Mouse (Mus musculus) liver, embryonic 11.5 days (tissue): Measurements from ENCODE around the gene Lmbr1l. TPM values are rescaled to one million over a fixed set of nuclear protein-coding genes. Genes with fewer than 3 reads are reported as not detected.

ENCODE experiments used
- ATAC-seq: fragments of 200-750 bp; cut with Nextera tagmentation; replicated peaks from 2 replicates; pipeline ENCODE4 v1.8.0; 2017; ENCODE audit warnings: moderate number of reproducible peaks, mild to moderate bottlenecking, moderate TSS enrichment, moderate library complexity; ENCODE audit not compliant: low FRiP score
- DNase-seq: peaks from one replicate; pipeline ENCODE4 v3.0.0-alpha.2; 2017; ENCODE audit warnings: low spot score
- H3K27ac ChIP-seq: fragments of 300-500 bp; sonication (generic); 2 replicates; pipeline ENCODE4 v1.5.1; 2014; ENCODE audit warnings: mild to moderate bottlenecking, low read depth, low read length, control low read depth
- H3K27me3 ChIP-seq: fragments of 300-500 bp; sonication (generic); replicated peaks from 2 replicates; pipeline ENCODE4 v1.6.1; 2014; ENCODE audit warnings: low read length, mixed read lengths; ENCODE audit not compliant: control insufficient read depth, insufficient read depth
- H3K36me3 ChIP-seq: fragments of 300-500 bp; sonication (generic); 2 replicates; pipeline ENCODE4 v1.6.1; 2014; ENCODE audit warnings: mild to moderate bottlenecking, low read length, moderate library complexity, mixed read lengths; ENCODE audit not compliant: control insufficient read depth, insufficient read depth
- H3K4me1 ChIP-seq: fragments of 300-500 bp; sonication (generic); replicated peaks from 2 replicates; pipeline ENCODE4 v1.6.1; 2014; ENCODE audit warnings: low read length, mixed read lengths; ENCODE audit not compliant: control insufficient read depth, insufficient read depth
- H3K4me2 ChIP-seq: fragments of 300-500 bp; sonication (generic); 2 replicates; pipeline ENCODE4 v1.6.1; 2014; ENCODE audit warnings: mild to moderate bottlenecking, control low read depth, moderate library complexity
- H3K4me3 ChIP-seq: fragments of 300-500 bp; sonication (generic); 2 replicates; pipeline ENCODE4 v1.5.1; 2014; ENCODE audit warnings: low read depth, low read length, control low read depth
- H3K9ac ChIP-seq: fragments of 300-500 bp; sonication (generic); 2 replicates; pipeline ENCODE4 v1.6.1; 2014; ENCODE audit warnings: low read depth, low read length, control low read depth
- H3K9me3 ChIP-seq: fragments of 300-500 bp; sonication (generic); 2 replicates; pipeline ENCODE4 v1.6.1; 2016; ENCODE audit warnings: low read length, inconsistent platforms, mixed read lengths; ENCODE audit not compliant: control insufficient read depth
- WGBS: fragments of 180-500 bp; shearing (Covaris S2); extraction: QIAGEN DNeasy Blood & Tissue Kit; methylation state at CpG from one replicate; pipeline ENCODE4 v1.1.7; 2014; 5-methylcytosine and 5-hydroxymethylcytosine counted together
- polyA plus RNA-seq: library from polyadenylated mRNA; unstranded; fragments of >200 nt; fragmentation: Nextera tagmentation; extraction: Ambion mirVana; gene quantifications from 2 replicates; pipeline ENCODE4 v1.2.1, GENCODE M21; 2014

The Lmbr1l gene
- polyA plus RNA-seq, 1 experiment from 2014 or later: 2.8 TPM

DNA sequence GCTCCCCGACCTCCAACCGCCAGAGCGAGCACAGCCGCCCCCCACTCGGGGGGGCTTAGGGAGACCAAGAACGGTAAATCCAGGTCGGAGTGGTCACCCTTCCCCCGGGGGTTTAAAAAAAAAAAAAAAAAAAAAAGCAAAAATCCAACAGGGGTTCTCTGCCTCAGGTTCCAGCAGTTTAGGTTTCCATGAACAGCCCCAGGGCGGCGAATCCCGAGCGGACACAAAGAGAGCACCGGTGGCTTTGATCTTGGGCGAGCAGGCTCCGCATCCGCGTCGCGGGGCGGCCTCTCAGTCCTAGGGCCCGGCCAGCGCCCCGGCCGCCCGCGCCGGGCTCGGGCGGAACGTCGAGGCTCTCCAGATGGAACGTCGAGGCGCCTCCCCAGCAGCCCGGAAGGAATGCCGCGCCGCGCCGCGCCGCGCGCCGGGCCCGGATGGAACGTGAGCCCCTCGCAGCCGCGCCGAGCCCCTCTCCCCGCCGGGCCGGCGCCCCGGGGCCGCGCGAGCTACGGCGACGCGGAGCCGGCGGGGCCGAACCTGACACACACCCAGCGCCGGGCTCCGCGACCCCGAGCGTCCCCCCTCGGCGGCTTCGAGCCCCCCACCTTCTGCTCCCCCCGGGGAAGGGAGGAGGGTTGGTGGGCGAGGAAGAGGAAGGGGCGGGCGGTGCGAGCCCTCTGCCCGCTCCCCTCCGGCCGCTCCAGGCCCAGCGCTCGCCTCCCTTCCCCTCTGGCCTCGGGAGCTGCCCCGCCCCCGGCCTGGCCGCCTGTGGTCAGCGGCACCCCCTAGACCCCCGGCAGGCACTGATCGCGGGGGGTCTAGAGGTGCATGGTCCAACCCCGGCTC, 46.7 kb downstream of the Lmbr1l start, which contains the start of gene Kmt2d:
Gene Kmt2d (minus strand): TSS at position 135 of the 846 bp plus-strand sequence.
- Histone ChIP-seq H3K36me3 (peaks cover 4% of the 10 kb centered on the region; the same call in 1 of the 2 replicates), H3K4me1 (peaks cover 28% of the 10 kb centered on the region), H3K4me3 (peak within 1 kb of the TSS; percentile 100), H3K9me3 (no peaks in the 10 kb centered on the region), H3K27me3 (no peaks in the 10 kb centered on the region), H3K27ac (peak within 1 kb of the TSS; percentile 98), H3K4me2 (peak within 1 kb of the TSS; percentile 98), H3K9ac (peak within 1 kb of the TSS; percentile 100)
- under 1% methylated on average over 83 of the region's 94 CpGs for WGBS
- no peak for DNase-seq
- peak; percentile 40 for ATAC-seq

DNA sequence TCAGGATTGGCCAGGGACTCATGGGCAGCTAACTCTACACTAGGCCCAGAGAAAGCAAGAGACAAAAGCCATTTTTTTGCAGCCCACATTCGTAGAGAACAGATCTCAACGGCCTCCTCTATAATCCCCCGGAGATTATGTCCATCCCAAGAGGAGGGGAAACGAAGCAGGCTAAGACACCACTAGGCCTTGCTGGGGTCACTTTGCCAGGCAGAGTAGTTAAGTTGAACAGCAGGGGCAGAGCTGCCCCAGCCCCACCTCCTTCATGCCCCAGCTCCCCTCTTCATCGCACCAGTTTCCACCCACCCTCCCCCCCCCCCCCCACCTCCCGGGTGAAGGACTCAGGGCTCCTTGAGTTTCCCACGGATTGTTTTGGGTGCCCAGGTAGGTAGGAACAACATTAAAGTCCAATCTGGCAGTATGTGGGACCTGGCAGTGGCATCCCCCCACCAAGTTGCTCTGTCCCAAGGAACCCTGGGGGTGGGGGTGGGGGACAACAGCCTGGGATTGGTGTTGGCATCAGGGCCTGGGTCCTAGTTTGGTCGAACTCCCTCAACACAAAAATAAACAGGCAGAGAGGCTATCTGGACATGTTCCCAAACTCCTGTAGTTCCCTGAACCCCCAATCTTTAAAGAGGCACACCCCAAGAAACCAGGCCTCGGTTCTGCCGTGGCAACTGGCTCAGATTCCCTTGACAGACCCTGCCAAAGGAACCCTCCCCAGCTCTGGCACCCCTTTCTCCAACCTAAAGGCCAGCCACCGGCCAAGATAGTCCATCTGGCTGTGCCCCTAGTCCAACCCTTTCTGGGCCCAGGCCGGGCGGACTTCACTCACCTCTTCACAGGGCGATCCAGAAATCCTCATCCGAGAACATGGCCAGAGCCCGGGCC, 47.6 kb downstream of the Lmbr1l start:
- Histone ChIP-seq H3K36me3 (peaks cover 12% of the 10 kb centered on the region), H3K9me3 (no peaks in the 10 kb centered on the region), H3K4me2 (peak overlapping the region; percentile 98), H3K9ac (peak overlapping the region; percentile 100), H3K4me3 (peak overlapping the region; percentile 100), H3K27ac (peak overlapping the region; percentile 98), H3K27me3 (no peaks in the 10 kb centered on the region), H3K4me1 (peaks cover 28% of the 10 kb centered on the region)
- no peak for DNase-seq
- no peak for ATAC-seq
- 0% methylated on average over 15 of the region's 16 CpGs for WGBS

DNA sequence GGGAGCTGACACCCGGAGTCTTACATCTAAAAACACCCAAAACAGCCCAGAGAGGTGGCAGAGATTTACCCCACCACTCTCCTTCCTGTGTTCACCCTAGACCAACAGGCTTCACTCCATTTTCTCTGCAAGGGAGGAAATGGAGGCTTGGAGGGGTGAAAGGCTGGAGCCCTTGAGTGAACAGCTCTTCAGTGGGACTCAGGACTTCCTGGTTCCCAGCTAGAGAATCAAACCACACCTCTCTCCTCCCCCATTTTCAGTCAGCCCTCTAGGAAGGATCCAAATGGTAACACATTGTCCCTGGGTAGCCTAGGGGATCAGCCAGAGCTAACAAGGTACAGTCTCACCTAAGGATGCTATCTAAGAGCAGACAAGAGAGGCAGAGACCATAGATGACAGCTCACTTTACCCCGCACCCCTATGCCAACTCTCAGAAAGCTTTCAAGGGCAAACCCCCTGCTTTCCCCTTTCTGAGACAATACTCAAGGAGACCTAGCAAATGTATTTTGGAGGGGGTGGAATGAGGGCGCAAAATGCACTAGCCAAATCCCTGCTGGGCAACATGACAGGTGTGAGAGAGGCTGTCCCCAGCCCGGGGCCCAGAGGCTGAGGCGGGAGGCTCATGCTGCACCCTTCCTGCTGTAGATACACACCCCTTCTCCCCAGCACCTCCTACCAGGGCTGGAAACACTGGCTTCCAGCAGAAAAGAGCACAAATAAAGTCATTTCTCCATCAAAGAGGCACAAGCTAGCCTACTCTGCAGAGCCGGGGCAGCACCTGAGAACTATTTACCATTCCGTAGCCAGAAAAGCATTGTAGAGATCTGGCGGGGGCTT, 48.5 kb downstream of the Lmbr1l start:
- peaks cover 28% of the 10 kb centered on the region for H3K4me1 ChIP-seq
- peak overlapping the region; percentile 98; the same call in 1 of the 2 replicates for H3K27ac ChIP-seq
- peaks cover 21% of the 10 kb centered on the region for H3K36me3 ChIP-seq
- no peaks in the 10 kb centered on the region for H3K27me3 ChIP-seq
- WGBS: 14% methylated on average over 8 of the region's 8 CpGs
- H3K9ac ChIP-seq: peak overlapping the region; percentile 100
- H3K4me3 ChIP-seq: peak overlapping the region; percentile 100
- no peaks in the 10 kb centered on the region for H3K9me3 ChIP-seq
- H3K4me2 ChIP-seq: peak overlapping the region; percentile 98
- ATAC-seq (no peak; the same call in 1 of the 2 replicates), DNase-seq (no peak)

DNA sequence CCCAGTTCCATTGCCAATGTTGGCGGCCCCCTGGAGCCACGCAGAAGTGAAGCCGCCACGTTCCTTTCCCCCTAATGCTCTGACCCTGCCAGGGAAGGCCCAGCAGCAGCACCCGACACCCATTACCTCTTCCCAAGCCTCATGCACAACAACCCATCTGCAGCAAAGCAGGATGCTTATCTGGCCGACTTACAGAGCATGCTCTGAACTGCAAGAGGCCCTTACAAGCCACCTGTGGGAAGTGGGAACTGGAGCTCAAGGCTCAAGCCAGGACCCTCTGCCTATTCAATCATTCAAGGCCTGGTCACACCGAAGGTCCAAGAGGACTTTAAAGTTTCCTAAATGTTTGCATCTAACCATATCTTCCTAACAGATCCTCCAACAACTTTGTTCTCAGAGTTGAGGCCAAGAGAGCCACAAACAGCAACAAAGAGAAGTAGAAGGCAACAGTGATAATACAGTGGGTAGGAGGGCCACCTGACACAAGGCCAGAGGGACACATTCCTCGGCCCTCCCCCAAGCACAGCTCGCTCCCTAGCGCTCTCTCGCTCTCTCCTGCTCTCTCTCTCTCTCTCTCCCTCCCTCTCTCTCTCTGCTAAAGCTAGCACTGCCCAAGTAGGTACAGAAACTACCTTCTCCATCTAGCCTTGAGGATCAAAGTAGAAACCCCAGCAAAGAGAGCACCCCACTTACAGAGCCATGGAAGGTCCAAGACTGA, 49.5 kb downstream of the Lmbr1l start:
- Histone ChIP-seq H3K27ac (peak overlapping the region; percentile 68), H3K27me3 (no peaks in the 10 kb centered on the region)

DNA sequence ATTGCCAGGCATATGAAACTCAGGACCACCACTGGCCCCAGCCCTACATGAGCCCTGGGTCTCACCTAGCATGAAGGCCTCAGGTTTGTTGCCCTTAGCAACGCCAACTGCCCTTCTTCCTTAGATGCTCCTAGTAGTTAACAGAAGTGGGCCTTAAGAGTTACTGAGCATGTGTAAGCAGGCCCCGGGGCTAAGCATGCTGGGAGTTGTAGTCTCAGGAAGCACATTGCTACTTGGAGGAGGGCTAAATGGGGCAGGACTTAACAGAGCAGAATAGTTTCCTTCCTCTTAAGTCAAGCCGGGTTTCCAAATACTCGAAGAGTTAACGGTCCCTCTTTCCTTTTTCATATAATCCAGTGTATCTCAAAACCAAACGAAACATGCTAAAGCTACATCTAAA, 50.7 kb downstream of the Lmbr1l start:
- Histone ChIP-seq H3K4me1 (peaks cover 28% of the 10 kb centered on the region), H3K9ac (peak overlapping the region; percentile 100), H3K27me3 (no peaks in the 10 kb centered on the region), H3K4me2 (peak overlapping the region; percentile 98), H3K36me3 (peaks cover 43% of the 10 kb centered on the region), H3K9me3 (no peaks in the 10 kb centered on the region), H3K27ac (peak overlapping the region; percentile 68; the same call in 1 of the 2 replicates), H3K4me3 (peak overlapping the region; percentile 100)
- 44% methylated on average over 6 of the region's 6 CpGs for WGBS
- ATAC-seq (no peak), DNase-seq (no peak)

More for the DNA sequence above, 49.5 kb downstream of the Lmbr1l start:
- H3K4me3 ChIP-seq: peak overlapping the region; percentile 100
- 31% methylated on average over 11 of the region's 11 CpGs for WGBS
- DNase-seq (no peak), ATAC-seq (no peak)
- peaks cover 28% of the 10 kb centered on the region for H3K4me1 ChIP-seq
- no peaks in the 10 kb centered on the region for H3K9me3 ChIP-seq
- H3K4me2 ChIP-seq: peak overlapping the region; percentile 98
- peaks cover 31% of the 10 kb centered on the region for H3K36me3 ChIP-seq
- H3K9ac ChIP-seq: peak overlapping the region; percentile 100

DNA sequence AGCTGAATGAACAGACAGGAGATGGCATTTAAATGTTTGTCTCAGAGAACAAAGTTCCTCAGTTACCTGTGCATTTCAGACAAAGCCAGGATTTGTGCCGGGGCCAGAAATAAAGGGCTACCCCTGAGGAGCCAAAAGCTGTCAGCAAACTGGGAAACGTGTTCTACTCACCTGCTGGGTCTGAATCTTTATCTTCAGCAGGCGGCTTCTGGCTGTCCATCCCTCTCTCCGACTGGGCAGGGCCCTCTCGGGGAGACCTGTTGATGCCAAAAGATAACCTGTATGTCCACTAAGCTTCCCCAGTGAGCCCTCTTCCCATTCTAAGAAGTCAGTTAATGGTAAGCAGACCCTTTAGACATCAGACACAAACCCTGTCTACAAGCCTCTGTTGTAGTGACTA, 51.5 kb downstream of the Lmbr1l start:
- ATAC-seq: no peak
- 87% methylated on average over 5 of the region's 5 CpGs for WGBS
- Histone ChIP-seq H3K9me3 (no peaks in the 10 kb centered on the region), H3K9ac (no peak overlapping the region), H3K27ac (no peak overlapping the region), H3K4me1 (peaks cover 28% of the 10 kb centered on the region), H3K4me2 (no peak overlapping the region), H3K36me3 (peaks cover 51% of the 10 kb centered on the region), H3K4me3 (no peak overlapping the region), H3K27me3 (no peaks in the 10 kb centered on the region)
- no peak for DNase-seq

DNA sequence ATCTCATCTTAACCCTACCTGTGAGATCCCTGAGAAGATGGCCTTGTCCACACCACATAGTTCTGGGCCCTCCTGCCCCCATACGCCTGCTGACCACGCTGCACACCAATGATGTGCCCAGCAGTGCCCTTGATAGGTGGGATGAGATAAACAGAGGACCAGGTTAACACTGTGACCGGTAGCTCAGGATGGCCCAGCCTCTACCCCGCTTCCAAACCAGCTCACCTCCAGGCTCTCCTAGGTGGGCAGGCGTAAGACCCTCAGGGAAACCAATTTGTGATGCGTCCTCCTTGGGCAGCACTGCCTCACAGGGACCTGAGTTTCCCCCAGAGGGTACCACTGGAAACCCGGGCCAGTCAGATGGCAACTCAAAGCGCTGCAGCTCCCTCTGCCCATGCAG, 52.3 kb downstream of the Lmbr1l start:
- no peak overlapping the region for H3K9ac ChIP-seq
- peaks cover 59% of the 10 kb centered on the region for H3K36me3 ChIP-seq
- no peak for ATAC-seq
- H3K9me3 ChIP-seq: no peaks in the 10 kb centered on the region
- no peak overlapping the region for H3K27ac ChIP-seq
- no peak for DNase-seq
- 93% methylated on average over 8 of the region's 8 CpGs for WGBS
- no peak overlapping the region for H3K4me3 ChIP-seq
- H3K4me2 ChIP-seq: no peak overlapping the region
- H3K27me3 ChIP-seq: no peaks in the 10 kb centered on the region
- peaks cover 28% of the 10 kb centered on the region for H3K4me1 ChIP-seq
